Mouse (Mus musculus): ENCODE data around the gene Adarb2. TPM values are rescaled to one million over a fixed set of nuclear protein-coding genes. Genes with fewer than 3 reads are reported as not detected.

The Adarb2 gene
- total RNA-seq, 2 experiments from 2014 or later, result 16.1 to 27.2 TPM

DNA sequence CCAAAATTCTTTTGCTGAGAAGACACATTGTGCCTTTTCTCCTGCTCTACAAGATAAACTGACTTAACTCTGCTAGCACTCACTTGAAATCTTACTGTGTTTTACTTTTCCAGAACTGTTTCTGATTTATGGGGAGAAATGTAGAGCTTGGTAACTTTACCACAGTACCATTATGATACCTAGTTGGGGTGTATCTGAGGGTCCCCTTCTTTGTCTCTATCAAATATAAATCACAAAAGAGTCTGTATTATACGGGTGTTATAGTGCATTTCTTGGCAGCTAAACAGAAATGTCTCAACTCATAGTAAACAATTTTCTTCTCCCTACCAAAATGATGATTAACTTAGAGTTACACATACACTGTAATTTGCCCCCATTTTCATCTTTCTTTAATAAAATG lies 162.9 kb downstream of the Adarb2 start:
- intact Hi-C loops (cut with DNase I), result no loop called here
- DNase-seq (ENCODE audit: low spot score in 2 of 2), result no peak

DNA sequence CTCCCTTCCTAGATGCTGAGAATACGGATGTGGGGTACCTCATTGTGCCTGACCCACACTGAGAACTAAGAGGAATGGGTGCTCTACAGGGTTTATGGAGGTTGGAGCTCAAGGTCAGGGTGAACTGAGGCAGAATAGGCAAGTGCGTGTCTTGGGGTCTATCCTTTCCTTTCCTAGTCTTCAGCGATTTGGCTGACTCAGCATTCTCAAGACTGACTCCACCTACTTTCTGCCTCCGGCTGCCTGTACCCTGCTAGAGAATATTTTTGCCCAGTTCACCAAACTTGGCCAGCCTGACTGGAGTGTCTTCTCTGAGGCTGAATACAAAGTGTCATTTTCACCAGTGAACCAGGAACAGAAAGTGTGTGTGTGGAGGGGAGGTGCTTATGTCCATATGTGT lies 163.4 kb downstream of the Adarb2 start:
- DNase-seq (ENCODE audit: low spot score in 2 of 2), result no peak
- intact Hi-C loops (cut with DNase I), result no loop called here

DNA sequence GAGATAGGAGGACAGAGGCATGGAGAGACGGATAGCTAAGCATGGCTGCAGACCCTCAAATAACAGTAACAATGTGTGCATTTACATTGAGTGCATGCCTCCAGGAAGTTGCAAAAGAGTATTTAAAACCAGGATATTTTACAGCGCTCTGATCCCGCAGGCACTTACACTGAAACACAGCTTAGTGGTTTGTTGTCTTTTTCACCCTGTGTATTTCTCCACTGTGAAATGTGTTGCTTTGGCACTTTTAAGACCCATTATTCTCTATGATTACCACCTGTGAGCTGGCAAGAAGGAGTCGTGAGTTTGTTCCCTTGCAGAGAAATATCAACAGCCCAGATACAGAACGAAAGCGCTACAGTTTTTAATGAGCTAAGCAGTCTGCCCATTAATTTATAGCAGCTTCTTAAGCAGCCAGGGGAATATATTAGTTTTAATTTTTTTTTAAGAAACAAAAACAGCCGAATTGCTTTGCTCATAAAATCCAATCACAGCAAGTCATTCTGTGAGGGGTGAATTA lies 167.3 kb downstream of the Adarb2 start:
- DNase-seq (ENCODE audit: low spot score in 2 of 2), result no peak
- intact Hi-C loops (cut with DNase I), result no loop called here

DNA sequence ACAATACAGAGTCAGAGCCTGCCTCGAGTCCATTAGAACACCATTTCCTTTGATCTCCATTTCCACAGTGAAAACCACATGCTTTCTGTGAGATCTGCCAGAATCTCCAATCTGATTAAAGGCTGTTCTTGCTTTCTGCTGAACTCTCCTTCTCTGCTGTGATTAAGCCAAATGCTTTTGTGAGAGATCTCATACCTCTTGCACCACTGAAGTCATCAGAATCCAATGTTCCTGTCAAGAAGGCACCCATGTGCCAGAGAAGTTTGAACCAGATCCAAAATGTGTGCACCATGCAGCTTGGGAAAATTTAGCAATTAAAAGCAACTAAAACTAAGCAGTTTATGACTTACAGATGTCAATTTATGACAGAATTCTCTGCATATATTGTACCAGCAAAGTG lies 185.9 kb downstream of the Adarb2 start:
- intact Hi-C loops (cut with DNase I), result no loop called here
- no peak for DNase-seq (ENCODE audit: low spot score in 2 of 2)

DNA sequence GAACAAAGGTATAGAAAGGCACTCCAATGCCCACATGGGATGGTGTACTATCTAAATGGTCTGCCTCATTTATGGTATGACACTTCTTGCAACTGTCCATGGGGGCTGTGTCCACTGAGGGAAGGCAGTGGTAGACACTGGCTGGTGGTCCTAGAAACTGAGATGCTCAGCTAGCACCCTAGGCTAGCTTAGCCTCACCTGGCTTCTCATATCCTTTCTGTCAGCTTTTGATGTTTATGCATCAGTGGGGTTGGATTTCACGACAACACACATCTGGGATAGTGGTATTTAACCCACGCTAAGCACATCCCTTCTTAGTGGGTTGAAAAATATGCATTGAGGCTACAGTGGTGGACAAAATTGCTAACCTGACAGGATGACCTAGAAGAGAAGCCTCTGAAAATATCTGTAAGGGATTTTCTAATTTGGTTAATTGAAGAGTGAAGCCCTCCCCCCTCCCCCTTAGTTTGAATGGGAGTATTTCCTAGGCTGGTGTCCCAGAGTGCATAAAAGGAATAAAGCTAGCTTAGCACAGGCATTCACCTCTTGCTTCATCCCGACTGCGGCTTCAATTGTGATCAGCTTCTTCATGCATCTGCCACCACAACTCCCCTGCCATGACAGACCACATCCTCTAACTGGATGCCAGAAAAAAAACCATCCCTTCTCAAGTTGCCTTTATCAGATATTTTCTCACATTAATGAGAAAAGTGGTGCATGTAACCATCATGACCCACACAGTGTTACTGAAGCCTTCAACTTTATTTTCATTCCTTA lies 197.8 kb downstream of the Adarb2 start:
- DNase-seq (ENCODE audit: low spot score in 2 of 2), result no peak
- intact Hi-C loops (cut with DNase I), result no loop called here

DNA sequence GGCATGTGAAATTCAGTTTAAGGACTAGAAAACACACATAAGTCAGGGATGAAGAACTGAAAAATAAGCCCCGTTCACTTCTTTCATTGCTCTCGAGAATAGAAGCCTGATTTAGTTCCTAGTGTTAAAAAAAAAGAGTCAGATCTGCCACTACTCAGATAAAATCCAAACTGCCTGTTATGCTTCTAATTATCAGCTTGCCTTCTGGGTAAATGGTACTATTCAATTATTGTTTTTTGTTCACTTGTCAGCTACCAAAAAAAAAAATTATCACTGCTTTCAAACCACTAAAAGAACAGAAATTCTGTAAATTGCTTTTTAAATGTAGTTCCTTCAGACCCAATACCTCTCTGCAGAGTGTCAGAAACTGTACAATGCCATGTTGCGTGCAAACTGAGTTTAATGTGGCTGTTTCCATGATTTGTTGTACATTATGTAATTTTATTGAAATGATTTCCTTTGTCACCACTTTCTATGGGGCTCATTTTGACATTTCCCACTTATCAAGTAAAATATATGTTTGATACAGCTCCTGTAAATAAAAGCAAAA lies 199.7 kb downstream of the Adarb2 start:
- no peak for DNase-seq (ENCODE audit: low spot score in 2 of 2)
- intact Hi-C loops (cut with DNase I), result no loop called here

DNA sequence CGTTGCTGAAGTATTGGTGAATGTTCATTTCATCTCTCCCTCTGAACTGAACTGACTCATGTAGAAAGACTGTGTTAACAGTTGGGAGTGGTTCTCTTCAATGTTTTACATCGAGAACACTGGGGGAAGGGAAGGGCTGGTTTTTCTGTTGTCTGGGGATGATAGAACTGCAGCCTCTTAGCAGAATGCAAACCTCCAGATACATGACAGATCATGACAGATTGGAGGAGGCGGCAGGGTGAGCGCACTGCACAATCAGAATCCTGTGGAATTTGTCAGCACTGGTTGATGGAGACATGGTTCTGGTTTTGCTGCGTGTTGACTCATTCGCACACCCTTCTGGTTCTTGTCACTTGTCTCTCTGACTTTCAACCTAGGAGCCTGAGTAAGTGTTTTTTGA lies 203.4 kb downstream of the Adarb2 start:
- peak in 1 of 2 experiments; percentile 7 for DNase-seq (ENCODE audit: low spot score in 2 of 2)
- intact Hi-C loops (cut with DNase I), result no loop called here

DNA sequence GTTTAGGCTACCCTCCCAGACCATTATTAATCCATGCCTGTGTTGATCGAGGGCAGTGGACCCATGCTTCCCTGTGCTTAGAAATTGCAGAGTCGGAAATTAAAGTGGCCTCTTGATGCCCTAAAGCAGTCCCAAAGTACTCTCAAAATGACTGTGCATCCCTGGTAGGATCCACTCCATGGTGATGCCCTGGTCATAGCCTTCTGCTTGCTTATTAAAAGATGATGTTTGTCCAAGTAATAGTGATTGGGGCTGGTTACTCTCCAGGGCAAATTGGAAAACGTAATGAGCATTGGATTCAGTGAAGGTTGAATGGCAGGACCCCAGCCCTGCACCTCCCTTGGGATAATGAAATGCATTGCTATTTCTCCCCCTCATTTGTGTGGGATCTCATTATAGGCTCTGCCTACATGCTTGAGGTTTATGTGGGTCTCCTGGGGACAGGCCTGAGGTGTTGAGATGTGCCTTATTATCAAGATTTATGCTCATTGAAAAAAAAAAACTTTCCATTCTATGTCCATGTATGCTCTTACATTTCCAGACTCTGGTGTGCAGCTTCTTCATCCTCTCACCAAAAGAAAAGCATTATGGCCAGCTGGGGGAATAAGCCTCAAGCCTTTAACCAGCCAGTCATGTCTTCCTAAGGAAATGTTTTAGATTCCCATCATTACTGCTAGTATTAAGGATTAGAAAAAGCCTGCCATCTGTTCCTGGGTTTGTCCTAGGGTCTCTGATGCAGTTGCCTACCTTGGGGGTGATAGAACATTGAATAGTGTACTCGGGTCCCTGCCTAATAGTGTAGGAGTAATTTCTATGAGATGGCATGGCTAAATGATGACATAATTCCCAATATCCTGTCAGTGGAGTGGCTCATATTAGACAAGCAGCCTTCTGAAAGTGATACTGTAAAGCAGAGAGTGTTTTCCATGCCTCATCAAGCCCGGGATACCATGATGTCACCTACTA lies 208.0 kb downstream of the Adarb2 start:
- intact Hi-C loops (cut with DNase I), result no loop called here

DNA sequence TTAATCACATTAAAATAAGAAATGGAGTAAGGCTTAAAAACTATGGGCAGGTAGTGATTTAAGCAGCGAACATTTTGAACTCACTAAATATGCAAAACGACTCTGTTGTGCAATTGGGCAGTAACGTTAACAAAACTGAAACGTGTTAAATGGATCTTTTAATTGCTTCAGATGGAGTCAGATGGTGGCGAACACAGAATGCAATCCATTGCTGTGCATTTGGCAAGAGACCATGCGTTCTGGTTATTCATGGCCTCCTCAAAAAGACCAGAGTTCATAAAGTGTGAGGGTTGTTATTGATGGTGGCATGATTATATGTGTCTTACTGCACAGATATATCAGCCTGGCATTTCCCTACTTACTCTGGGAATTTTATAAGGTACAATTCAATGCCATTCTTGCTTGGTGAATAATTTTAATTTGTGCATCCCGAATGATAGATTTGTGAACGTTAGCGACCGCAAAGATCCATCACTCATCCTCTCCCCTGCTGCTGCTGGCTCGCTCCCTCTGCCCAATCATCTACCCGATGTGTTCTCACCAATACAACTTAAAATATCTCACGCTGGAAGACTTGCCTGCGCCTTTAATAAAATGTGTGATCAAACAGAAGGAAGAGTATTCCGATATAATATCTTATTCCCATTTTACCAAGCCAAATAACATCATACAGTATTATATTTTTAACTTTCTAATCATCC lies 221.5 kb downstream of the Adarb2 start:
- DNase-seq (ENCODE audit: low spot score in 2 of 2), result no peak
- intact Hi-C loops (cut with DNase I), result no loop called here

More for the DNA sequence above, 208.0 kb downstream of the Adarb2 start:
- DNase-seq (ENCODE audit: low spot score in 2 of 2), result no peak

DNA sequence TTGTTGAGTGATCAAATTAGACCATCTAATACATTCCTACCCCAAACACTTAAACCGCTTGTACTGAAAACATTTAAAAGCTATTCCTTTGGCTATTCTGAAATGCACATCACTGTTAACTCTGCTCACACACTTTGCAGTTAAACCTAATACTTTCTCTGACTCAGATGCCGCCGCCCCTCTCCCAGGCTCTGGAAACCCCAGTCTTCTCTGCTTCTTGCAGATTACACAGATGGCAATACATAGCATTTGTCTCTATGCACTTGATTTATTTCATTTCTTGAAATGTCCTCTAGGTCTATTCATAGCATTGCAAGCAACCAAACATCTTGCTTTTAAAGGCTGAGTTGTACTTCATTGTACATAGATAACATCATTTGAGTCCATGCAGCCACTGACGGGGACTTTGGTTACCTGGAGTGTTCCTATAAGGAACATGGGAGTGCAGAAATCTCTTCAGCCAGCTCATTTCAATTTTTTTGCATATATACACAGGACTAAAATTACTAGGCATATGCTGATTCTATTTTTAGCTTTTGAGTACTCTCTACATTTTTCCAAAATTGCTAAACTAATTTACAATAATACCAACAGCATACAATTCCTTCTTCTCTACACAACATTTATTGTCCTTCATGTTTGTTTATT lies 236.6 kb downstream of the Adarb2 start:
- intact Hi-C loops (cut with DNase I), result no loop called here
- DNase-seq (ENCODE audit: low spot score in 2 of 2), result peak in 1 of 2 experiments; percentile 6

DNA sequence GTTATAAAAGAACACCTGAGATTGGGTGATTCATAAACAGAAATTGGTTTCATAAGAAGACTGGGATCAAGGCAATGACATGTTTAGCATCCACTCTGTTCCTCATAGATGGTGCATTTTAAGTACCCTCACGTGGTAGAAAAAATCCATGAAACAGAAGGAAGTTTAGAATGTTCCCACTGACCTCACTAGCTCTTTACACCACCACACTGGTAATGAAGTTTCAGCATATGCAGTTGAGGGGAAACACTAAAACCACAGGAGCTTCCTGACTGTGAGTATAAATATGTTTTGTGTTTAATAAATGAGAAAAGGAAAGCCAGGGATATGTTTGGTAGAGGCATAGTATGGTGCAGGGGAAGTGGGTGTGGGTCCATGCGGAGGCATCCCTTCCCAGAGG lies 242.7 kb downstream of the Adarb2 start:
- no peak for DNase-seq (ENCODE audit: low spot score in 2 of 2)
- intact Hi-C loops (cut with DNase I), result no loop called here

DNA sequence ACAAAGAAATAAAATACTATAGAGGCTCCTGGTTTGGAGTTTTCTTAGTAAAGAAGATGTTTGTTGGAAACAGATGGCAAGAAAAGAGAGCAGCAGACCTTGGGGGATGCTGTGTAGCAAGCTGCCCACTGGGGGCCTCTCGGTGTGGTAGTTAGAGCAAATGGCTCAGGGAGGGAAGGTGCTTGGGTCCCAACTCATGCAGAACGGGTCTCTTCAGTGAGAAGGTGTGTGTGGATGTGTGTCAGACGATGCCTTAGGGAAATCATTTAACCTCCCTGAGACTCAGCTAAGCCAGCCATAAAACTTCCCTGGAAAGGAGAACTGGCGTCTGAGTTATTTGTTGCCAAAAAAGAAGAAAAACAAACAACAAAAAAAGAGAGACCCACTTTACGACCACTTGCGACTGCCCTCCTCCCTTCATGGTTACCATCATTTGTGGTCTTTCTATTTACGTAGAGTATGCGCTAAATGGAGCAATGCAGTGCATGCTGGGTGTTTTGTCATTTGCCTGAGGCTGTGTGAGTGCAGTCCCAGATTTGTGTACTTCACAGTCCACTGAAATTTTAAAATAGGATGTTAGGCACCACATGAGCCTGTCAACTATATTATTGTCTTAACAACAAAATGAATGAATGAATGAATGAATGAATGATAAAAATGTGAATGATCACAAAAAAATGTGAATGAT lies 245.7 kb downstream of the Adarb2 start:
- no peak for DNase-seq (ENCODE audit: low spot score in 2 of 2)
- intact Hi-C loops (cut with DNase I), result no loop called here

DNA sequence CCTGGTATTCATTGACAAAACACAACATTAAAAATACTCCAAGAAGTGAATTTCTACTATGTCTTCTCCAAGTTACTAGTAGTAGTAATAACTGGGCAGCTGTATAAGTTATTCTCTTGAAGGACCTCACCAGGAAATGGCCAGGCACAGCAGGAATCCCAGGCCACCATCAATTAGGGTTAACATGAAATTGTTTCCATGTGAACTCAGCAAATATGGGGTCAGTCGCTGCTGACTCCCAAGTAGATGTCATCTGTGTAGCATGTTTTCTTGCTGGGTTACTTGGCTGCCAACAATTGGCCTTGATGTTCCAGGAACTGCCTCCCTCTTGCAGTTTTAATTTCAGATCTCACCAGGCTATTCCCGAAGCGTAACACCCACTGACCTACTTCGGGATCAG lies 248.9 kb downstream of the Adarb2 start:
- DNase-seq (ENCODE audit: low spot score in 2 of 2), result no peak
- intact Hi-C loops (cut with DNase I), result no loop called here

DNA sequence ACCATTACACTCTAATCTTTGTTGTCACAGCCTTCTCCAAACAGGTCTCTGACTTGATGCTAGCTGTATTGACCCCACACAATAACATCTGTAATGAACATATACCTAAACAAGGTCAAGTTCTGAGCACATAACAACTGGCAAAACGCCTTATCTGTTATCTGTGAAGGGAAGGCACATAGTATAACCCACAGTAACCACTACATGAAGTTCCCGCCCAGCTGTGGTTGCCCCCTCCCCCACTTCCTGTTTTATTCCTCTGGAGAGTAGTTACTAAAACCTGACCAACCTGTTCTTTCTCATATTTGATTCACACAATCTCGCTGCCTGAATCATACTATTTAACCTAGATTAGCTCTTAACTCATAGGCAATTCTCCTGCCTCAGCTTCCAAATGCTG lies 254.2 kb downstream of the Adarb2 start:
- DNase-seq (ENCODE audit: low spot score in 2 of 2), result no peak
- intact Hi-C loops (cut with DNase I), result no loop called here

DNA sequence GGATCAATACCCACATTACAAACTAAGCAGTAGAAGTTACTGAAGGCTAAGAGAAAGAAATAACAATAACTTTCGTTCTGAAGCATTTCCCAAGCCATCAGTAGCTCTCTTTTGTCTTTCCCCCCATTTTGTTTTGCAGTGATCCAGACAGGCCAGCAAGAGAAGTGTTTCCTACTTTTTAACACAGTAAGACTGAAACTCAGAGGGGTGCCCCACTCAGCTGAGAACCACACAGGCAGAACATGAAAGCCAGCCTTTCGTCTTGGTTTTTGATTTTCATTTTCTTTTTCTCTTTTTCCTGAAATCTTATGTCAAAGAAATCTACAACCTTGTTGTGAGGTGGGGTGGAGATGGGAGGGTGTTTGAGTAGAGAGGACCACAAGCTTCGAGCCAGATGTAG lies 255.2 kb downstream of the Adarb2 start:
- DNase-seq (ENCODE audit: low spot score in 2 of 2), result no peak
- intact Hi-C loops (cut with DNase I), result no loop called here

DNA sequence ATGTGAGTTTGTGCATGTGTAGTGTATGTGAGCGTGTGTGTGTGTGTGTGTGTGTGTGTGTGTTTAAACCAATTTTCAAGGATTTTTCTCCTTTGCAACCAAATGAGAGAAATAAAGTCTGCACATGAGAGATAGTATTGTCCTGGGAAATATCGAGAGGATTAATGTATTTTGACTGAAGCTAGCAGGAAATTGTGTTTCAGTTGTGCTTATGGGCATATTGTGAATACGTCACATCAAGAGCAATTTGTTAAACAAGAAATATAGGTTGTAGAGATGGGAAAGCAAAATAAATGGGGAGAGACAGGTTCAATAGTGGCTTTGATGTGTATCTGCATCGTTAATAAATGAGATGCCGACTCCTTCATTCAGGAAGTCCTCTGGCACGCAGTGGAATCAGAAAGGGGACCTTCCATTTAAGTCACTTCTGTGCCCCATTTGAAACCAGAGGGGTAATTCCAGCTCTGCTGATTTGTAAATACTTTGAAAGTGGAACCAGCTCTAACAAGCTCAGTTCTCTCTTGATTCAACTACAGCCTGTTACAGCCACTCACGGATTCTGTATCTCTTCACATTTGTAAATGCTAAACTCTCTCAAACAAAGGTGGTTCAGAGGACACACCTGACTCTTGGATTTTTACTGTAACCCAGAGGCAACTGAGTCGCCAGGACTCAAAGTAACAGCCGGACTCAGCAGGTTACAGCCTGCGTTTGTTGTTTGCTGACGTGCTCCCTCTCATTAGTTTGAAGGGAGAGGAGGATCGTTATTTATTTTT lies 265.1 kb downstream of the Adarb2 start:
- no peak for DNase-seq (ENCODE audit: low spot score in 2 of 2)
- intact Hi-C loops (cut with DNase I), result no loop called here

DNA sequence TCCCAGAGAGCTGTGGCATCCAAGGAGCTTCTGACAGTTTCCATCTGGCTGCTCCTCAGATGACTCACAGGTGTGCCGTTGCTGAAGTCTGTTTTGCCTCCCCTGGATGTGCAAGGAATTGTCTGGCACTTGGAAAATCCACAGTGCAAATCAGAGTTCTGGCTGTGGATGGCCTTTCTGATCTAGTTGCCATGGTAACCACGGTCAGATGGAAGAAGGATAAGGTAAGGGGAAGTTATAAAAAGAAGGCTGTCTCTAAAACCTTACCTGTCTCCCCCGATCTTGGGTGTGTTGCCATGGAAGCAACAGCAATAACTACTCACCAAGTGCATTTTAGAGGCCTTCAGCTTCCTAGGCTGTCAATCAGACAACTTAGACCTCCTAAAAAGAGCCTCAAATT lies 273.6 kb downstream of the Adarb2 start:
- no peak for DNase-seq (ENCODE audit: low spot score in 2 of 2)
- intact Hi-C loops (cut with DNase I), result no loop called here

DNA sequence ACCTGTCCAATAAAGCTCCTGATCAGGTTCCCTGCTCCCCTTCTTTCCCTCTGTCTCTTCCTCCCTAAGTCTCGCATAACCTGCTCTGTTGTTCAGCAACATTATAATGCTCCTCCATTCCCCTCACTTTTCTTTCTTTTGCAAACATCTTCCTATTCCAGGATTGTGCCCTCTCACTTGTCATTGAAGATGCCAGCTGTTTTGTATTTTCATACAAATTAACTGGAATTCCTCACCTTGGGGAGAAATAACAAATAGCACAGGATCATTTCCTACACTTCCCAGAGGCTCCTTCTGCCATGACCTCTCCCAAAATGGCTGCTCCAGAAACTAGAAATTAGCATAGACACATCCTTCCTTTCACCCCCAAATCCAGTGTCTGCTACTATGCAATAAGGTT lies 276.1 kb downstream of the Adarb2 start:
- DNase-seq (ENCODE audit: low spot score in 2 of 2), result no peak
- intact Hi-C loops (cut with DNase I), result no loop called here

All from left cerebral cortex, postnatal 36 days (tissue).